Mouse (Mus musculus) heart, postnatal 0 days (tissue): Measurements from ENCODE around the gene 1700003F12Rik. TPM values are rescaled to one million over a fixed set of nuclear protein-coding genes. Genes with fewer than 3 reads are reported as not detected.

Source experiments
- ATAC-seq: fragments of 200-750 bp; cut with Nextera tagmentation; 2 replicates; pipeline ENCODE4 v1.8.0; 2017; ENCODE audit warnings: low read depth, moderate number of reproducible peaks, moderate library complexity; ENCODE audit not compliant: insufficient read depth
- DNase-seq: peaks from one replicate; pipeline ENCODE4 v3.0.0-alpha.2; 2016; ENCODE audit warnings: low spot score
- H3K27ac ChIP-seq: fragments of 300-500 bp; sonication (generic); 2 replicates; pipeline ENCODE4 v1.5.1; 2014; ENCODE audit warnings: low read depth, mild to moderate bottlenecking
- H3K27me3 ChIP-seq: fragments of 300-500 bp; sonication (generic); 2 replicates; pipeline ENCODE4 v1.6.1; 2014; ENCODE audit warnings: low read length, mixed read lengths; ENCODE audit not compliant: control insufficient read depth, insufficient read depth
- H3K36me3 ChIP-seq: fragments of 300-500 bp; sonication (generic); replicated peaks from 2 replicates; pipeline ENCODE4 v1.6.1; 2014; ENCODE audit warnings: low read length, mixed read lengths; ENCODE audit not compliant: control insufficient read depth, insufficient read depth
- H3K4me1 ChIP-seq: fragments of 300-500 bp; sonication (generic); 2 replicates; pipeline ENCODE4 v1.6.1; 2014; ENCODE audit warnings: antibody characterized with exemption; ENCODE audit not compliant: control insufficient read depth, insufficient read depth
- H3K4me2 ChIP-seq: fragments of 300-500 bp; sonication (generic); 2 replicates; pipeline ENCODE4 v1.6.1; 2014; ENCODE audit warnings: low read depth, mild to moderate bottlenecking, low read length, moderate library complexity
- H3K4me3 ChIP-seq: fragments of 300-500 bp; sonication (generic); 2 replicates; pipeline ENCODE4 v1.5.1; 2014; ENCODE audit warnings: low read depth, low read length
- H3K9ac ChIP-seq: fragments of 300-500 bp; sonication (generic); replicated peaks from 2 replicates; pipeline ENCODE4 v1.6.1; 2014; ENCODE audit warnings: low read depth, low read length, mixed read lengths
- H3K9me3 ChIP-seq: fragments of 300-500 bp; sonication (generic); replicated peaks from 2 replicates; pipeline ENCODE4 v1.6.1; 2016; ENCODE audit warnings: low read length; ENCODE audit not compliant: control insufficient read depth
- CTCF ChIP-seq: IDR thresholded peaks from 2 replicates; pipeline ENCODE4 v1.5.1; 2016; ENCODE audit warnings: antibody characterized with exemption, control low read depth, low read depth
- EP300 ChIP-seq: IDR thresholded peaks from 2 replicates; pipeline ENCODE4 v1.6.1; 2016; ENCODE audit warnings: antibody characterized with exemption, low read depth
- WGBS: fragments of 180-500 bp; shearing (Covaris S2); extraction: QIAGEN DNeasy Blood & Tissue Kit; methylation state at CpG from one replicate; pipeline ENCODE4 v1.1.7; 2014; 5-methylcytosine and 5-hydroxymethylcytosine counted together
- polyA plus RNA-seq: library from polyadenylated mRNA; unstranded; fragments of >200 nt; fragmentation: Nextera tagmentation; extraction: Ambion mirVana; gene quantifications from 2 replicates; pipeline ENCODE4 v1.2.1, GENCODE M21; 2015
- total RNA-seq: library from RNA; depleted of rRNA; stranded (reverse); fragments of >200 nt; gene quantifications from 2 replicates; pipeline ENCODE4 v1.2.3, GENCODE M21; 2014; ENCODE audit warnings: low replicate concordance

Gene 1700003F12Rik
- total and polyA plus RNA-seq, 2 experiments from 2014 or later: 1.1 to 2.0 TPM

GRCm38 (mm10) chr2:154507566-154508283, 39.2 kb upstream of the 1700003F12Rik start:
- H3K36me3 ChIP-seq: peaks cover 37% of the 10 kb centered on the region
- ATAC-seq: no peak
- TF ChIP-seq EP300: no peak
- TF ChIP-seq CTCF: peak; percentile 27; the same call in 1 of the 2 replicates

DNA sequence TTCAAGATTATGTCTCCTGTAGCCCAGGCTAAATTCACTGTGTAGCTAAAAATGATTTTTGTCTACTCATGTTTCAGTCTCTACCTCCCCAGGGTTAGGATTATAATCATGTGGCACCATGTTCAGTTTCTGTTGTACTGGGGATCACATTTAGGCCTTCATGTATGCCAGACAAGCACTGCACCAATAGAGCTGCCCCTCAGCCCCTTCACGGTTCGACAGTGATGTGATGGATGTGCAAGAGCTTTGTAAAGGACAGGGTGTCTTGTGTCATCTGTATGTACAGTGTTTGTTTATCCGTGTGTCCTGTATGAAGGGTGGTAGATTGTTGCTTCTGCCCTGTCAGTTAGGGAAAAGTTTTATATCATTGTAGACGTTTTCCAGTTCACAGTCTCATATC, 38.4 kb upstream of the 1700003F12Rik start:
- H3K9ac ChIP-seq: no peak overlapping the region
- DNase-seq: no peak
- H3K27me3 ChIP-seq: no peaks in the 10 kb centered on the region
- H3K4me3 ChIP-seq: no peak overlapping the region
- ATAC-seq: no peak
- WGBS: 90% methylated on average over 4 of the region's 4 CpGs
- no peaks in the 10 kb centered on the region for H3K4me1 ChIP-seq
- peaks cover 37% of the 10 kb centered on the region for H3K36me3 ChIP-seq
- H3K9me3 ChIP-seq: no peaks in the 10 kb centered on the region
- no peak for TF ChIP-seq EP300
- no peak for TF ChIP-seq CTCF
- no peak overlapping the region for H3K27ac ChIP-seq
- no peak overlapping the region for H3K4me2 ChIP-seq

More at GRCm38 (mm10) chr2:154507566-154508283, 39.2 kb upstream of the 1700003F12Rik start:
- DNase-seq: peak; percentile 24
- Histone ChIP-seq H3K9me3 (no peaks in the 10 kb centered on the region), H3K27me3 (no peaks in the 10 kb centered on the region), H3K4me3 (no peak overlapping the region), H3K27ac (no peak overlapping the region), H3K9ac (no peak overlapping the region), H3K4me1 (no peaks in the 10 kb centered on the region), H3K4me2 (no peak overlapping the region)
- WGBS: 54% methylated on average over 9 of the region's 9 CpGs

DNA sequence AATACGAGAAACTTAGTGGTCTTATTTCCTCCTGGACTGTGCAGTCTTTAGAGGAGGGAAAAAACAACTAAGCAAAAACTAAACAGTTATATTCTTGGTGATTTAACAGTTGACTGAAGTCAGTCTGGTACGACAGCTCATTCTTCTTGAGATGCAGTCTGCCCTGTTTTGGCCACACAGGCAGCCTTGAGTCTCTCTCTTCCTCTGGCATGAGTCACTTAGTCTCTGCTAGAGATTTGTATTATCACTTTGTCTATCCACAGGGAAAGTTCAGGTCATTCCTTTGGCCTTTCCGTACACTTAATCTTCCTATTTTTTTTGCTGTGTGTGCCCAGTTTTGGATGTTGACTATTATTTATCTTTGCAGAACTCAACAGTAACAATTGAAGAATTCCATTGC, 36.7 kb upstream of the 1700003F12Rik start:
- ATAC-seq: no peak
- TF ChIP-seq EP300 (no peak), CTCF (no peak)
- Histone ChIP-seq H3K4me2 (no peak overlapping the region), H3K27me3 (no peaks in the 10 kb centered on the region), H3K27ac (no peak overlapping the region), H3K9me3 (no peaks in the 10 kb centered on the region), H3K4me3 (no peak overlapping the region), H3K4me1 (no peaks in the 10 kb centered on the region), H3K36me3 (peaks cover 28% of the 10 kb centered on the region), H3K9ac (no peak overlapping the region)
- 86% methylated on average over 3 of the region's 3 CpGs for WGBS
- DNase-seq: no peak

- Histone ChIP-seq H3K4me1 (no peaks in the 10 kb centered on the region), H3K27ac (no peak overlapping the region), H3K9ac (no peak overlapping the region), H3K9me3 (no peaks in the 10 kb centered on the region), H3K4me2 (no peak overlapping the region), H3K4me3 (no peak overlapping the region), H3K36me3 (peaks cover 24% of the 10 kb centered on the region), H3K27me3 (no peaks in the 10 kb centered on the region)
- 68% methylated on average over 3 of the region's 3 CpGs for WGBS
- TF ChIP-seq CTCF (no peak), EP300 (no peak)
- no peak for DNase-seq
- no peak for ATAC-seq
Measured at GRCm38 (mm10) chr2:154516944-154517343, 29.9 kb upstream of the 1700003F12Rik start.

DNA sequence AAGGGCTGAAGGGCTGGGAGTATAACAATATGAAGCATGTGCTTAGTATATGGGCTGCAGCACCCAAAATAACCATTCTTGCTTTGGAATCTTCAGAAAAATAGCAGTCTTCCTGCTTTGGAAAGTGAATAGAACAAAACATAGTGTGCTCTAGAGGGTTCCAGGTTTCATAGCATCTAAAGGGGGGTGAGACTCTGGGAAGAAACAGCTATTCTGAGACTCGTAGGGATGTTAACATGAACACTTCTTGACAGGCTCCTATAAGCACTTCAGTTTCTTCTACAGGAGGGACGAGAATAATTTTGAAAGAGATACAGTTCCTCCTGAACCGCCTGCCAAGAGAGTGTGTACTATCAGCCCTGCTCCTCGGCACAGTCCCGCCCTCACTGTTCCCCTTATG, 29.5 kb upstream of the 1700003F12Rik start:
- H3K9me3 ChIP-seq: no peaks in the 10 kb centered on the region
- no peak overlapping the region for H3K4me3 ChIP-seq
- H3K9ac ChIP-seq: no peak overlapping the region
- 52% methylated on average over 5 of the region's 5 CpGs for WGBS
- TF ChIP-seq CTCF: no peak
- no peak for TF ChIP-seq EP300
- no peak overlapping the region for H3K4me2 ChIP-seq
- no peak overlapping the region for H3K27ac ChIP-seq
- H3K27me3 ChIP-seq: no peaks in the 10 kb centered on the region
- peaks cover 27% of the 10 kb centered on the region for H3K36me3 ChIP-seq
- no peak for ATAC-seq
- no peaks in the 10 kb centered on the region for H3K4me1 ChIP-seq
- DNase-seq: no peak

DNA sequence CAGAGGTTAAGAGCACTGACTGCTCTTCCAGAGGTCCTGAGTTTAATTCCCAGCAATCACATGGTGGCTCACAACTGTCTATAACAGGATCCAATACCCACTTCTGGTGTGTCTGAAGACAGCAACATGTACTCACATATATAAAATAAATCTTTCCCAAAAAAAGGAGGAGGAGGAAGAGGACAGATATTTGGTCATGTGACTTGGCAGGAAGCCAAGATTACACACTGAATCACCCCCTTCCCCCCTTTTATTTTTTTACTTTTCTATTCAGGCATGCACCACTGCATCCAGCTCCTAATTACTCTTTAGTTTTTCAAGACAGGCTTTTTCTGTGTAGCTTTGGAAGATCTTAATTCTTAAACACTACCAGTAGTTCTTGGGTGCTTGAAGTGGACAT, 25.4 kb upstream of the 1700003F12Rik start:
- Histone ChIP-seq H3K9ac (no peak overlapping the region), H3K4me3 (no peak overlapping the region), H3K4me2 (no peak overlapping the region), H3K4me1 (no peaks in the 10 kb centered on the region), H3K27ac (no peak overlapping the region), H3K9me3 (no peaks in the 10 kb centered on the region), H3K27me3 (no peaks in the 10 kb centered on the region), H3K36me3 (peaks cover 59% of the 10 kb centered on the region)
- no peak for TF ChIP-seq EP300
- TF ChIP-seq CTCF: no peak
- DNase-seq (no peak), ATAC-seq (no peak)
